Comparison of ENCODE assay signal across 14 mouse cellular contexts in genomic region chr6:17733951-17734411, GRCm38 (mm10). TPM values are rescaled to one million over a fixed set of nuclear protein-coding genes. Genes with fewer than 3 reads are reported as not detected.
DNase-seq lines count a peak whose midpoint lies in the region; ATAC-seq and TF ChIP-seq lines count a peak whose summit lies in the region.
"Had no signal": no experiment of that assay in that cellular context is flagged by ENCODE, and none has a peak within 500 bp of the region (broad histone marks: within the 10 kb centered on the region; RNA-seq: fewer than 3 reads in every experiment).

No protein-coding gene starts in this region.

- no peak overlapping the region for H3K4me2 ChIP-seq in intestine, embryonic 15.5 days (replicated peaks)
- no peak overlapping the region for H3K4me2 ChIP-seq in intestine, postnatal 0 days (replicated peaks; ENCODE audit: low read depth)
- peak overlapping the region; percentile 28 for H3K4me2 ChIP-seq in liver, embryonic 16.5 days (ENCODE audit: low read depth, low read length)
- H3K4me2 ChIP-seq: heart, embryonic 13.5 days had no signal

- H3K27ac ChIP-seq in intestine, embryonic 15.5 days: no peak overlapping the region
- no peak overlapping the region for H3K27ac ChIP-seq in intestine, postnatal 0 days (ENCODE audit: low read depth, low read length)
- H3K27ac ChIP-seq in liver, embryonic 16.5 days (ENCODE audit: low read length): peak overlapping the region; percentile 85
- H3K27ac ChIP-seq: heart, embryonic 13.5 days had no signal

- no peak for TF ChIP-seq CTCF in intestine, postnatal 0 days (IDR thresholded peaks at IDR 0.05; ENCODE audit: low read depth)
- no peak for TF ChIP-seq CTCF in G1E (IDR thresholded peaks at IDR 0.05; ENCODE audit: low read depth, low read length)

- H3K4me3 ChIP-seq in intestine, embryonic 15.5 days (replicated peaks): no peak overlapping the region
- H3K4me3 ChIP-seq in intestine, postnatal 0 days (ENCODE audit: low read depth, low read length): no peak overlapping the region
- peak overlapping the region; percentile 69; the same call in 1 of the 2 replicates for H3K4me3 ChIP-seq in G1E (ENCODE audit: low read depth, low read length)
- no peak overlapping the region for H3K4me3 ChIP-seq in liver, embryonic 16.5 days (ENCODE audit: low read depth, low read length)
- H3K4me3 ChIP-seq: heart, embryonic 13.5 days had no signal

- no peaks in the 10 kb centered on the region for H3K9me3 ChIP-seq in intestine, embryonic 15.5 days
- no peaks in the 10 kb centered on the region for H3K9me3 ChIP-seq in intestine, postnatal 0 days (ENCODE audit: control insufficient read depth)
- H3K9me3 ChIP-seq in G1E (replicated peaks): no peaks in the 10 kb centered on the region
- no peaks in the 10 kb centered on the region for H3K9me3 ChIP-seq in liver, embryonic 16.5 days (replicated peaks; ENCODE audit: control insufficient read depth, low read length)
- H3K9me3 ChIP-seq: heart, embryonic 13.5 days had no signal

- 76% methylated on average over 8 of the region's 8 CpGs for WGBS in intestine, embryonic 15.5 days
- WGBS in intestine, postnatal 0 days: 66% methylated on average over 8 of the region's 8 CpGs
- 21% methylated on average over 8 of the region's 8 CpGs for WGBS in liver, embryonic 16.5 days (ENCODE audit: insufficient replicate concordance)

- ATAC-seq in intestine, embryonic 15.5 days: peak; percentile 45; the same call in 1 of the 2 replicates
- ATAC-seq in intestine, postnatal 0 days: no peak
- peak; percentile 45 for ATAC-seq in G1E (ENCODE audit: extremely low read depth, insufficient number of reproducible peaks, low FRiP score, poor library complexity, severe bottlenecking)
- ATAC-seq in erythroid progenitor cell, adult 5-6 weeks (replicated peaks; ENCODE audit: low FRiP score, poor library complexity, severe bottlenecking): peak; percentile 89
- ATAC-seq in liver, embryonic 16.5 days (ENCODE audit: low read depth): peak; percentile 94

- no peaks in the 10 kb centered on the region for H3K4me1 ChIP-seq in intestine, embryonic 15.5 days (replicated peaks)
- no peaks in the 10 kb centered on the region for H3K4me1 ChIP-seq in intestine, postnatal 0 days (replicated peaks; ENCODE audit: control insufficient read depth, insufficient read depth, low read length)
- peaks cover 71% of the 10 kb centered on the region for H3K4me1 ChIP-seq in G1E (ENCODE audit: insufficient read depth, low read depth, low read length)
- peaks cover 35% of the 10 kb centered on the region for H3K4me1 ChIP-seq in liver, embryonic 16.5 days (ENCODE audit: control insufficient read depth, low read depth, low read length)

- no peaks in the 10 kb centered on the region for H3K36me3 ChIP-seq in intestine, embryonic 15.5 days
- H3K36me3 ChIP-seq in intestine, postnatal 0 days (ENCODE audit: control insufficient read depth, insufficient read depth): no peaks in the 10 kb centered on the region
- peaks cover 2% of the 10 kb centered on the region for H3K36me3 ChIP-seq in G1E (replicated peaks)
- H3K36me3 ChIP-seq in liver, embryonic 16.5 days (ENCODE audit: control insufficient read depth, insufficient read depth): no peaks in the 10 kb centered on the region
- H3K36me3 ChIP-seq: heart, embryonic 13.5 days had no signal

- no peaks in the 10 kb centered on the region for H3K27me3 ChIP-seq in intestine, embryonic 15.5 days (replicated peaks)
- H3K27me3 ChIP-seq in intestine, postnatal 0 days (replicated peaks; ENCODE audit: control insufficient read depth, insufficient read depth, low read length): no peaks in the 10 kb centered on the region
- no peaks in the 10 kb centered on the region for H3K27me3 ChIP-seq in G1E (ENCODE audit: insufficient read depth, low read length)
- H3K27me3 ChIP-seq in liver, embryonic 16.5 days (ENCODE audit: control insufficient read depth, insufficient read depth, low read depth, low read length): no peaks in the 10 kb centered on the region
- H3K27me3 ChIP-seq: heart, embryonic 13.5 days had no signal

- DNase-seq in G1E (ENCODE audit: low spot score): no peak
- DNase-seq in cerebellum, postnatal 25 days: no peak
- DNase-seq in embryo, embryonic 10.5 days (ENCODE audit: low spot score): no peak
- DNase-seq in cerebellum, postnatal 14 days: no peak
- DNase-seq: adrenal gland, adult 2 months; B cell, adult 2 months; embryo, embryonic 11 days; kidney, adult 2 months; thymus, postnatal 4 days had no signal

- H3K9ac ChIP-seq in intestine, embryonic 15.5 days: no peak overlapping the region
- H3K9ac ChIP-seq in intestine, postnatal 0 days (ENCODE audit: low read depth, low read length): no peak overlapping the region
- peak overlapping the region; percentile 3; the same call in 1 of the 2 replicates for H3K9ac ChIP-seq in liver, embryonic 16.5 days (ENCODE audit: low read depth, low read length)
- H3K9ac ChIP-seq: heart, embryonic 13.5 days had no signal

RNA-seq across cellular contexts. Expression of gene St7, which starts 41.2 kb away (rescaled TPM):
- polyA plus RNA-seq in intestine, embryonic 15.5 days (2015; fragmentation: Nextera tagmentation; extraction: Ambion mirVana): 23.7 and 26.0 TPM in 2 replicates
- 11.2 and 12.4 TPM in 2 replicates for polyA plus RNA-seq in intestine, postnatal 0 days (2015; fragmentation: Nextera tagmentation; extraction: Ambion mirVana)
- total RNA-seq in G1E (2014; fragmentation: Nextera tagmentation): 155 TPM in 2 replicates
- 84.7 and 92.6 TPM in 2 replicates for total RNA-seq in G1E (2017)
- 4.7 and 4.9 TPM in 2 replicates for polyA plus RNA-seq in G1E (2012)
- 48.6 and 50.1 TPM in 2 replicates for total RNA-seq in erythroid progenitor cell, adult 5-6 weeks (2015; ENCODE audit: low replicate concordance)
- 56.9 and 75.0 TPM in 2 replicates for total RNA-seq in erythroid progenitor cell, adult 5-6 weeks (2017; ENCODE audit: low replicate concordance)
- polyA plus RNA-seq in liver, embryonic 16.5 days (2015; fragmentation: Nextera tagmentation; extraction: Ambion mirVana): 8.7 and 9.3 TPM in 2 replicates
